Mouse (Mus musculus) spleen, adult 18-20 months (tissue): ENCODE measurements around the gene Adrb1.

Experiments used
- DNase-seq, 2 experiments: peaks; one replicate each; pipeline ENCODE4 v3.0.0; 2022; ENCODE audit warnings: mixed read lengths in 2 of 2

Adrb1 gene

GRCm38 (mm10) chr19:56721387-56722211, at the start of gene Adrb1:
TSS of gene Adrb1 (plus strand) at chr19:56722199.
- peak; percentile 23 to 24 for DNase-seq

- DNase-seq, result no peak
Observed at GRCm38 (mm10) chr19:56675690-56676089, 46.3 kb upstream of the Adrb1 start.

- no peak for DNase-seq
Observed at GRCm38 (mm10) chr19:56676506-56676905, 45.5 kb upstream of the Adrb1 start.

- no peak for DNase-seq
Observed at GRCm38 (mm10) chr19:56677611-56678010, 44.4 kb upstream of the Adrb1 start.

- no peak for DNase-seq
Observed at GRCm38 (mm10) chr19:56678516-56678915, 43.5 kb upstream of the Adrb1 start.

DNA sequence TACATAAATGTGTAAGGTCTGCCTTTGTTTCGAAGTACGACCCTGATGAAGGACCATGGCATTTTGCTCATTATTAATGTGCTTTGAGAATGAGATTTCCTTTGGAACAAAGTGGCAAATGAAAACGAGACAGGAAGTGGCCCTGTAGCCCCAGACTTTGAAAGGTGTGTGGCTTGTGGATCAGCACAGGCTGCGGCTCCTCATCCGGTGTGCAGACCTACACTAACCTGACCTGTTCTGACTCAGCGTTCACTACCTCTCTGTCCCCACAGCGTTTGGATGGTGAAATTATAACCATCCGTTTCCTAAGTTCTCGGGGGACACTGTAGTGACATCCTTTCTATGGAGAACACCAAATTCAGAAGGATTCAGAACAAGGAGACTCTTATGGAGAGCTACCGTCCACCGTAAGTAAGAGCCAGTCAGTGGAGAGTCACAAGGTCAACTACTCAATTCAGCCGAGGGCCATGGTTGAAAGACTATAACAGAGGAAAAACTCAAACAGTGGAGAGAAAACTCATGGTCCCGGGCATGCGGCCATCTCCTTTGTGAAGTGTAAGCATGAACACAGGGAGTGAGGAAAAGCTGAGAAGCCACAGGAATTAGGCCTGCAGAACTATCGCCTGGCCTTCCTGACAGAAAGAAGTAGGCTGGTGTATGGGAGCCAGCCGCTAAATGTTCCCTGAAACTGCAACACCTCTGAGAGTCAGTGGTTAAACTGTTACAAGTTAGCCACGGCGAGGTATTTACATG, 42.6 kb upstream of the Adrb1 start:
- no peak for DNase-seq

- no peak for DNase-seq
Observed at GRCm38 (mm10) chr19:56679992-56680391, 42.0 kb upstream of the Adrb1 start.

GRCm38 (mm10) chr19:56682297-56682696, 39.7 kb upstream of the Adrb1 start:
- no peak for DNase-seq

- no peak for DNase-seq
Observed at GRCm38 (mm10) chr19:56682843-56683242, 39.2 kb upstream of the Adrb1 start.

- no peak for DNase-seq
Observed at GRCm38 (mm10) chr19:56685515-56685914, 36.5 kb upstream of the Adrb1 start.

GRCm38 (mm10) chr19:56686218-56686617, 35.8 kb upstream of the Adrb1 start:
- no peak for DNase-seq

GRCm38 (mm10) chr19:56687026-56687635, 34.9 kb upstream of the Adrb1 start:
- DNase-seq, result no peak

DNA sequence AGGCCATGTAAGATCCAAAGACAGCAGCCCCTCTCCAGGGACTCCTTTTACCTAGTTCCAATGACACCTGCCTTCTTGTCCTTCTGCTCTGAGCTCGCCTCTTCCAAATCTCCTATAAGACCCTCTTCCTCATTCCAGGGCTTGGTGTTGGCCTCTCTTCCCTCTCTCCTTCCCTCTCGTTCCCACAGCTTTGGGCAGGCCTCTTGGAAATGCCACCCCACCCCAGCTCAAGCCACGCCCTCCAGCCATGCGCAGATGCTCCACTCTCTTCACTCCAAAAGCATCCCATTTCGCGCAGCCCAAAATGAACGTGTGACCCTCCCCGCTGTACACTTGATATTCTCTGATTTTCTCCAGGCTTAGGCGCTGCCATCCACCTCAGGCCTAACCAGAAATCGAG, 34.3 kb upstream of the Adrb1 start:
- DNase-seq, result no peak

DNA sequence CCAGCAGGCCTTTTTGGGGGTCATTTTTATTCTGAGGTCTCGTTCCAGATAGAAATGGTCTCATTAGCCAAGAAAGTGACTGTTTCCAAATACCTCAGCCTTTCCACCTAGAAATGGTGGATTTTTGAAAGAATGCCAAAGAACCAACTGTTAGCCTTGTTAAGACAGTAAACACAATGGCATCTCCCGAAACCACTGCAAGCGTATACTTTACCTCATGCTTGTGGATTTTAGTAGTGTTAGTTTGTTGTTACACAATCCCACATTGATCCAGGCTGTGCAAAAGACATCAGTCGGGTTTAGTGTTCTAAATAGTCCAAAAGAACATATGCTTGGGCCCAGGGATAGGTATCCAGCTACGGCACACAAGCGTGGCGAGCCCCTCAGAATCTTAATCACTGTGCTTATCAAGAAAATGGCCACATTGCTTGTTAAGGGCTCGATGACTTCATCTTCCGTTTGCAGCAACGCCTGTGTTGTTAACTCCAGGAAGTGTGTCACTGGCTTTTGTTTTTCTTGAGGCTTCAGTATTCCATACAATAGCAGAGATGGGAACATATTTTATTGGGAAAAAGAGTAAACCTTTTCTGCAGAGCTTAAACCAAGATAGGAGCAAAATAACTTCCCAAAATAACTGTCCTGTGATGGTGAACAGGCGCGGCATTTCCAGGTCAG, 33.2 kb upstream of the Adrb1 start:
- DNase-seq, result no peak

- DNase-seq, result no peak
Observed at GRCm38 (mm10) chr19:56689493-56689892, 32.5 kb upstream of the Adrb1 start.

GRCm38 (mm10) chr19:56691103-56691502, 30.9 kb upstream of the Adrb1 start:
- no peak for DNase-seq

GRCm38 (mm10) chr19:56692451-56692850, 29.5 kb upstream of the Adrb1 start:
- no peak for DNase-seq

DNA sequence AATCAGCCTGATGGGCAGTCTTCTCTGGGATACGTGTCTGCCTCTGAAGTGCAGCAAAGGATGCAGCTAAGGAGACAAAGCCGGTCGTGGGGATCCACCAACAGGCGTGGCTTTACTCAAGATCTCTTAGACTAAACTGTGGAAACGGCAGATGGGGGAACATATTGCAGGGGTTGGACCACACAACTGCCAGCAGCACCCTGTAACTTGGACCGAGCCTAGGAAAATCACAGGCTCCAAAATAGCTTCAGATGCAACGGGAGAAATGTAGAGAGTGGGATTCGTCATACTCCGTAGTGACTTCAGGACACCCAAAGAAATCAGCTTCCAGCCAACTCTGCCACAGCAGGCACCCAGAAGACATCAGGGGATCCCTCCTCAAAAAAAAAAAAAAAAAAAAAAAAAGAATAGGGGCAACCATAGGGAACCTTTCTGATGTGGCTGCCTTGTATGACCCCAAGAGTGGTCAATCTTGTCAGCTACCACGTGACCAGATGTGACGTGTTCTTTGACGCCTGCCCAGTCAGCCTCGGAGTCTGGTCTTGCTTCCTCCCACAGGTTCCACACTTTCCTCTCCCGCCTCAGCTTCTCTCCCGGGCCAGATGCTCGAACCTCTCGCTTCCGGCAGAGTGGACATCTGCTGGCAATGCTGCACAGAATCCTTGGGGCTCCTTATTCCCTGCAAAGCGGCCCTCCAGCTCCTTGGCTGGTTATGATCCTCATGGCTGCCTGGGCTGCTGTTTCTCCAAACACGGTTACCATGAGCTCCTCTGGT, 24.4 kb upstream of the Adrb1 start:
- no peak for DNase-seq

DNA sequence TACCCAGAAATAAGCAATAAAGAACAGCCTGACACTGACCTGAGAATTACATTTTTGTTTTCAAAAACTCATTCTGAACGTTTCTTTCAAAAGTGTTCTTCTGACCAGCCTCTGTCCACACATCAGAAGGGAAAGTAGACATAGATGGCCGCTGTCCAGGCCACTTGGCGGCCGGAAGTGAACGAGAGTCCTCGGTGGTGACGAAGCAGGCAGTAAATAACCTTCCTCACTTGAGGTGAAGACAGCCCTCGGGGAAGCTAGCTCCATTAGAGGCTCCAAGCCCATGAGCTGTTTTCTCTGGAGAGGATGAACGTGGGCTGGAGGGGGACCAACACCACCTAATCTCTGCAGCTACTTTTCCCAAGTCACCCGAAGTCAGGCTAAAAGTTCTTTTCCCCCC, 21.2 kb upstream of the Adrb1 start:
- DNase-seq, result no peak

- DNase-seq, result no peak
Observed at GRCm38 (mm10) chr19:56701404-56702033, 20.5 kb upstream of the Adrb1 start.

GRCm38 (mm10) chr19:56702039-56702438, 20.0 kb upstream of the Adrb1 start:
- DNase-seq, result no peak
